Mouse (Mus musculus): ENCODE data around the gene Phc2.

DNA sequence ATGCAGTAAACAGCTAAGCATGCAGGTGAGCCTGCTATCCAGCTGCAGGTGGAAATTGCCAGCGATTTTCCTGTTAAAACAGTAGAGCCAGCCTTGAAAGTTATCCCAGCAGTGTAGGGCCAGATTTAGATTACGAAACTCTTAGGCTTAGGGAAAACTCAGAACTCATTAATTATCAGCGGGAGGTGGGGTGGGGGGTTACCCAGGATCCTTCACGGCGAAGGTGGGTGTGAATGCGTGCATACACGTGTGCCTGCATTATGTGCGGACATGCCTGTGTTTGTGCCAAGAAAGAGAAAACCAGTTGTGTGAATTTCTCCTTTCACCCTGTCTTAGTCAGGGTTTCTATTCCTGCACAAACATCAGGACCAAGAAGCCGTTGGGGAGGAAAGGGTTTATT is 62.2 kb downstream of the Phc2 start:
- TF ChIP-seq CTCF (IDR thresholded peaks at IDR 0.05; ENCODE audit: insufficient read depth, low read length) (no peak), POLR2A (IDR thresholded peaks at IDR 0.05; ENCODE audit: borderline replicate concordance, extremely low read depth, low read depth, low read length) (no peak)
